Mouse (Mus musculus) olfactory bulb, adult 2 months (tissue): ENCODE results near the gene Ing1.

Source experiments
- CTCF ChIP-seq: fragments of 200-500 bp; IDR thresholded peaks from 2 replicates; pipeline ENCODE4 v1.5.1; 2012; ENCODE audit warnings: low read depth, mild to moderate bottlenecking, low read length, moderate library complexity; ENCODE audit not compliant: insufficient read depth
- POLR2A ChIP-seq: fragments of 200-500 bp; IDR thresholded peaks from 2 replicates; pipeline ENCODE4 v1.6.1; 2012; ENCODE audit warnings: mild to moderate bottlenecking, low read depth, low read length, moderate library complexity; ENCODE audit not compliant: insufficient read depth

DNA sequence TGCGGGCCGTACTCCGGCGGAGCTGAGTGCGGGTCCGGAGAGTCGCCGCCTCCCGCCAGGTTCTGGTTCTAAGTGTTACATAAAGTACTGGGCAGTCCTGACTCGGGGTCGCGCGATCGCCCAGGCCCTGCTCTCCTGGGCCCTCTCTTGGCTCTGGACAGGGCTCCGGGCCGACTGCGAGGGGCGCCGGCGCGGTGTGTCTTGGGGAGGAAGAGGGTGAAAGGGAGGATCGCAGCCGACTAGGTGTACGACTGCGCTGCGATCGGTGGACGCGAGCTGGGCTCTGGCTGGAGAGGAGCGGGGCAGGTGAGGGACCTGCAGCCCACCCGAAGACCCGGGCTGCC is 2.0 kb downstream of the Ing1 start:
- TF ChIP-seq POLR2A, result no peak
- no peak for TF ChIP-seq CTCF
